Mouse (Mus musculus): ENCODE results near the gene Hoxa11. TPM values are rescaled to one million over a fixed set of nuclear protein-coding genes. Genes with fewer than 3 reads are reported as not detected.

Hoxa11 gene
- polyA plus RNA-seq, 1 experiment, result not detected

- Histone ChIP-seq H3K36me3 (ENCODE audit: control insufficient read depth, insufficient read depth, low read length) (no peaks in the 10 kb centered on the region), H3K27me3 (ENCODE audit: control insufficient read depth, insufficient read depth, low read length) (peaks cover 35% of the 10 kb centered on the region), H3K4me1 (replicated peaks; ENCODE audit: control insufficient read depth, insufficient read depth, low read length) (peaks cover 2% of the 10 kb centered on the region; the same call in 1 of the 2 replicates), H3K4me3 (ENCODE audit: control insufficient read depth, insufficient read depth, low read length) (no peak overlapping the region), H3K27ac (ENCODE audit: control insufficient read depth, insufficient read depth, low read length) (no peak overlapping the region)
- TF ChIP-seq POLR2A (IDR thresholded peaks at IDR 0.05; ENCODE audit: control insufficient read depth, extremely low read depth, insufficient read depth, low read length, poor library complexity), result no peak
- no peak for TF ChIP-seq CTCF (IDR thresholded peaks at IDR 0.05; ENCODE audit: borderline replicate concordance, control insufficient read depth, extremely low read depth, insufficient read depth, low read length, poor library complexity)
- DNase-seq, result no peak
- WGBS, result under 1% methylated on average over 36 of the region's 36 CpGs
Measured at GRCm38 (mm10) chr6:52224895-52225611, 20.6 kb downstream of the Hoxa11 start.

DNA sequence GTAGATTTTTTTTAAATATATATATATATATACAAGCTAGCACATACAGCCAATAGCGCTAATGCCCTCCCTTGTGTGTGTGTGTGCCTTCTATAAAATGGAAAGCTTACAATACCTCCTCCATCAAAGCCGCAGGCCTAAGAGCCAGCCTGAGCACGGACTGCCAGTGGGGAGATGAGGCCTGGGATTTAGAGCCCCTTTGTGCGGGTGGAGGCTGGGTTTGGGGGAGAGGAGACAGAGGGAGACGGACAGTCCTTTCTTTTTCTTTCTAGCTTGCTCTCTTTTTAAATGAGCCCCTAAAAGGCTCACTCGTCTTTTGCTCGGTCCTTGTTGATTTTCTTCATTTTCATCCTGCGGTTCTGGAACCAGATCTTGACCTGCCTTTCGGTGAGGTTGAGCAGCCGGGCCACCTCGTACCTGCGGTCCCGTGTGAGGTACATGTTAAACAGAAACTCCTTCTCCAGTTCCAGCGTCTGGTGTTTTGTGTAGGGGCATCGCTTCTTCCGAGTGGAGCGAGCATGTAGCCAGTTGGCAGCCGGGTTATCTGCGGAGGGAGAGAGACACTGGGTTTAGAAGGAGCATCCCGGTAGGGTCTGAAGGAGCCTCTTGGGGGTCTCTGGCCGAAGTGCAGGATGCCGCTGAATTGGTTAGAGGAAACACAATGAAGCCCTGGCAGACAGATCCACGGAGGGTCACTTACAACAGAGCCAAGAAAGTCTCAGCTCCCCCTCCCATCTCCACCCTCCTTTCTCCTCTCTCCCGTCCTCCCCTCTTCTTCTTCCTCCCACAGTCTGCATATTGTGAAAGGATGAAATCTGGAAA lies 21.5 kb downstream of the Hoxa11 start:
- H3K27me3 ChIP-seq (ENCODE audit: control insufficient read depth, insufficient read depth, low read length), result peaks cover 31% of the 10 kb centered on the region
- H3K4me1 ChIP-seq (replicated peaks; ENCODE audit: control insufficient read depth, insufficient read depth, low read length), result peaks cover 2% of the 10 kb centered on the region; the same call in 1 of the 2 replicates
- 9% methylated on average over 24 of the region's 24 CpGs for WGBS
- H3K36me3 ChIP-seq (ENCODE audit: control insufficient read depth, insufficient read depth, low read length), result no peaks in the 10 kb centered on the region
- no peak overlapping the region for H3K27ac ChIP-seq (ENCODE audit: control insufficient read depth, insufficient read depth, low read length)
- DNase-seq, result no peak
- TF ChIP-seq CTCF (IDR thresholded peaks at IDR 0.05; ENCODE audit: borderline replicate concordance, control insufficient read depth, extremely low read depth, insufficient read depth, low read length, poor library complexity) (no peak), POLR2A (IDR thresholded peaks at IDR 0.05; ENCODE audit: control insufficient read depth, extremely low read depth, insufficient read depth, low read length, poor library complexity) (no peak)
- H3K4me3 ChIP-seq (ENCODE audit: control insufficient read depth, insufficient read depth, low read length), result no peak overlapping the region

DNA sequence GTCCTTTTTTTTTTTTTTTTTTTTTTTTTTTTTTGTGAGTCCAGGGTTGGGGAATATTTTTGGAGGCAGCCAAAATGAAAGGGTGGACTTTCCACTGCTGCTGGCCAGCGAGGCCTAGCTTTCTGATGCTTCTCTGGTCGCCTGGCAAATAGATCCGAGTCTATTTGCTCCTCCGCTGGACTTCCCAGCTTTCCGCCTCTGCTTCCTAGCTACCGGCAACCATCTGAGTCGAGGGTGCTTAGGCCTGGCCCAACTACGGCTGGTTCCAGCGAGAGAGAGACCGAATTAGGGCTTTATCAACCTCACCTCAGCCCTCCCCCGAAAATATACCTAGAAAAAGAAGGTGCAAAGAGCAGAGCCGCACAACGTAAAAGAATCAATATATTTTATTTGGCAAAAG lies 22.9 kb downstream of the Hoxa11 start:
- 58% methylated on average over 13 of the region's 13 CpGs for WGBS
- peaks cover 2% of the 10 kb centered on the region for H3K4me1 ChIP-seq (replicated peaks; ENCODE audit: control insufficient read depth, insufficient read depth, low read length)

GRCm38 (mm10) chr6:52221993-52222685 lies 23.5 kb downstream of the Hoxa11 start:
- whole genome bisulfite sequencing, result 20% methylated on average over 21 of the region's 21 CpGs
- peaks cover 33% of the 10 kb centered on the region for H3K27me3 ChIP-seq (ENCODE audit: control insufficient read depth, insufficient read depth, low read length)
- DNase-seq, result no peak

More for the DNA sequence above, 22.9 kb downstream of the Hoxa11 start:
- no peak overlapping the region for H3K4me3 ChIP-seq (ENCODE audit: control insufficient read depth, insufficient read depth, low read length)
- TF ChIP-seq POLR2A (IDR thresholded peaks at IDR 0.05; ENCODE audit: control insufficient read depth, extremely low read depth, insufficient read depth, low read length, poor library complexity) (no peak), CTCF (IDR thresholded peaks at IDR 0.05; ENCODE audit: borderline replicate concordance, control insufficient read depth, extremely low read depth, insufficient read depth, low read length, poor library complexity) (no peak)
- no peaks in the 10 kb centered on the region for H3K36me3 ChIP-seq (ENCODE audit: control insufficient read depth, insufficient read depth, low read length)
- DNase-seq, result no peak
- H3K27ac ChIP-seq (ENCODE audit: control insufficient read depth, insufficient read depth, low read length), result no peak overlapping the region
- H3K27me3 ChIP-seq (ENCODE audit: control insufficient read depth, insufficient read depth, low read length), result peaks cover 36% of the 10 kb centered on the region

GRCm38 (mm10) chr6:52221337-52221992 lies 24.1 kb downstream of the Hoxa11 start, which contains the start of gene Hoxa7:
TSS of gene Hoxa7 (minus strand) at chr6:52221854.
- H3K27me3 ChIP-seq (ENCODE audit: control insufficient read depth, insufficient read depth, low read length), result peaks cover 35% of the 10 kb centered on the region
- TF ChIP-seq POLR2A (IDR thresholded peaks at IDR 0.05; ENCODE audit: control insufficient read depth, extremely low read depth, insufficient read depth, low read length, poor library complexity) (no peak), CTCF (IDR thresholded peaks at IDR 0.05; ENCODE audit: borderline replicate concordance, control insufficient read depth, extremely low read depth, insufficient read depth, low read length, poor library complexity) (peak; percentile 96)
- DNase-seq, result peak; percentile 76
- peak within 1 kb of the TSS; percentile 73 for H3K4me3 ChIP-seq (ENCODE audit: control insufficient read depth, insufficient read depth, low read length)
- peaks cover 11% of the 10 kb centered on the region for H3K4me1 ChIP-seq (replicated peaks; ENCODE audit: control insufficient read depth, insufficient read depth, low read length)
- H3K36me3 ChIP-seq (ENCODE audit: control insufficient read depth, insufficient read depth, low read length), result no peaks in the 10 kb centered on the region
- WGBS, result under 1% methylated on average over 46 of the region's 46 CpGs
- H3K27ac ChIP-seq (ENCODE audit: control insufficient read depth, insufficient read depth, low read length), result no peak within 1 kb of the TSS

More at GRCm38 (mm10) chr6:52221993-52222685, 23.5 kb downstream of the Hoxa11 start:
- no peak overlapping the region for H3K27ac ChIP-seq (ENCODE audit: control insufficient read depth, insufficient read depth, low read length)
- H3K36me3 ChIP-seq (ENCODE audit: control insufficient read depth, insufficient read depth, low read length), result no peaks in the 10 kb centered on the region
- no peak overlapping the region for H3K4me3 ChIP-seq (ENCODE audit: control insufficient read depth, insufficient read depth, low read length)
- H3K4me1 ChIP-seq (replicated peaks; ENCODE audit: control insufficient read depth, insufficient read depth, low read length), result peaks cover 8% of the 10 kb centered on the region
- no peak for TF ChIP-seq POLR2A (IDR thresholded peaks at IDR 0.05; ENCODE audit: control insufficient read depth, extremely low read depth, insufficient read depth, low read length, poor library complexity)
- TF ChIP-seq CTCF (IDR thresholded peaks at IDR 0.05; ENCODE audit: borderline replicate concordance, control insufficient read depth, extremely low read depth, insufficient read depth, low read length, poor library complexity), result no peak

Data from thymus, adult 2 months (tissue).